Mouse (Mus musculus) MEL (cell line): ENCODE measurements around the gene Nfe2l2. TPM values are rescaled to one million over a fixed set of nuclear protein-coding genes. Genes with fewer than 3 reads are reported as not detected.

Source experiments
- DNase-seq: peaks from one replicate; pipeline ENCODE4 v3.0.0; 2011; ENCODE audit warnings: low read depth, low spot score
- H3K27ac ChIP-seq: 2 replicates; pipeline ENCODE4 v1.5.1; 2012; ENCODE audit warnings: low read depth, mild to moderate bottlenecking, control low read depth, low read length, moderate library complexity; ENCODE audit not compliant: control insufficient read depth
- H3K27me3 ChIP-seq, 2 experiments: fragments of 150-350 bp in 1 of 2; sonication (generic) in 1 of 2; 2 replicates each; pipeline ENCODE4 v1.6.1; 2012; ENCODE audit warnings: low read length in 2 of 2, mild to moderate bottlenecking in 2 of 2, improper control_type of control experiment in 1 of 2, moderate library complexity in 1 of 2; ENCODE audit not compliant: insufficient read depth in 2 of 2, control insufficient read depth in 1 of 2
- H3K36me3 ChIP-seq, 2 experiments: 2 replicates each; pipeline ENCODE4 v1.6.1; 2012 to 2014; ENCODE audit warnings: low read length in 2 of 2, improper control_type of control experiment in 1 of 2, inconsistent platforms in 1 of 2, mild to moderate bottlenecking in 1 of 2; ENCODE audit not compliant: insufficient read depth in 2 of 2, control insufficient read depth in 1 of 2
- H3K4me1 ChIP-seq, 2 experiments: fragments of 150-350 bp in 1 of 2; sonication (generic) in 1 of 2; 2 replicates each; pipeline ENCODE4 v1.6.1; 2012; ENCODE audit warnings: low read length in 2 of 2, improper control_type of control experiment in 1 of 2, mild to moderate bottlenecking in 1 of 2; ENCODE audit not compliant: insufficient read depth in 2 of 2, control insufficient read depth in 1 of 2
- H3K4me3 ChIP-seq, 2 experiments: fragments of 150-350 bp in 1 of 2; sonication (generic) in 1 of 2; 2 replicates each; pipeline ENCODE4 v1.5.1; 2012; ENCODE audit warnings: low read depth in 2 of 2, low read length in 2 of 2, mild to moderate bottlenecking in 2 of 2, moderate library complexity in 2 of 2, control low read depth in 1 of 2, improper control_type of control experiment in 1 of 2; ENCODE audit not compliant: control insufficient read depth in 1 of 2, insufficient read depth in 1 of 2
- H3K79me2 ChIP-seq: 2 replicates; pipeline ENCODE4 v1.6.1; 2012; ENCODE audit warnings: mild to moderate bottlenecking, low read length, moderate library complexity; ENCODE audit not compliant: control insufficient read depth, poor library complexity, insufficient read depth
- H3K9ac ChIP-seq: 2 replicates; pipeline ENCODE4 v1.6.1; 2012; ENCODE audit warnings: low read depth, mild to moderate bottlenecking, control low read depth, low read length, moderate library complexity; ENCODE audit not compliant: control insufficient read depth, poor library complexity, severe bottlenecking
- H3K9me3 ChIP-seq: fragments of 150-350 bp; sonication (generic); replicated peaks from 2 replicates; pipeline ENCODE4 v1.6.1; 2012; ENCODE audit warnings: mild to moderate bottlenecking, low read length, improper control_type of control experiment, moderate library complexity; ENCODE audit not compliant: insufficient read depth
- CHD2 ChIP-seq: IDR thresholded peaks from 2 replicates; pipeline ENCODE4 v1.6.1; 2011; ENCODE audit warnings: low read length, improper control_type of control experiment
- CTCF ChIP-seq, 3 experiments: IDR thresholded peaks in 2 of 3; conservative IDR thresholded peaks in 1 of 3; 2 replicates each; pipeline ENCODE4 v1.5.1; 2011 to 2012; ENCODE audit warnings: low read length in 3 of 3, low read depth in 2 of 3, mild to moderate bottlenecking in 2 of 3, improper control_type of control experiment in 1 of 3, inconsistent platforms in 1 of 3, mixed read lengths in 1 of 3, moderate library complexity in 1 of 3; ENCODE audit not compliant: control insufficient read depth in 1 of 3, insufficient read depth in 1 of 3, poor library complexity in 1 of 3, severe bottlenecking in 1 of 3
- JUND ChIP-seq: IDR thresholded peaks from 2 replicates; pipeline ENCODE4 v1.6.1; 2011; ENCODE audit warnings: low read depth, mild to moderate bottlenecking, improper control_type of control experiment, low read length
- KAT2A ChIP-seq: conservative IDR thresholded peaks from 2 replicates; pipeline ENCODE4 v1.6.1; 2012; ENCODE audit warnings: low read depth, low read length, improper control_type of control experiment, inconsistent platforms
- MAFK ChIP-seq: IDR thresholded peaks from 2 replicates; pipeline ENCODE4 v1.6.1; 2011; ENCODE audit warnings: low read depth, mild to moderate bottlenecking, low read length, improper control_type of control experiment, borderline replicate concordance
- MAZ ChIP-seq: IDR thresholded peaks from 2 replicates; pipeline ENCODE4 v1.6.1; 2012; ENCODE audit warnings: low read depth, mild to moderate bottlenecking, inconsistent platforms, low read length, improper control_type of control experiment
- MEF2A ChIP-seq: IDR thresholded peaks from 2 replicates; pipeline ENCODE4 v1.6.1; 2014; ENCODE audit warnings: low read depth, mild to moderate bottlenecking, inconsistent platforms, low read length, improper control_type of control experiment; ENCODE audit not compliant: poor library complexity, insufficient replicate concordance, severe bottlenecking; ENCODE audit errors: extremely low read depth
- MXI1 ChIP-seq: IDR thresholded peaks from 2 replicates; pipeline ENCODE4 v1.6.1; 2011; ENCODE audit warnings: mild to moderate bottlenecking, low read depth, low read length, improper control_type of control experiment
- MYB ChIP-seq: IDR thresholded peaks from 2 replicates; pipeline ENCODE4 v1.6.1; 2011; ENCODE audit warnings: mild to moderate bottlenecking, low read depth, low read length, improper control_type of control experiment
- MYC ChIP-seq: IDR thresholded peaks from 2 replicates; pipeline ENCODE4 v1.6.1; 2011; ENCODE audit warnings: low read depth, mild to moderate bottlenecking, low read length, improper control_type of control experiment, moderate library complexity
- POLR2A ChIP-seq, 2 experiments: IDR thresholded peaks; 2 replicates each; pipeline ENCODE4 v1.6.1; 2011 to 2012; ENCODE audit warnings: low read length in 2 of 2, mild to moderate bottlenecking in 2 of 2, control low read depth in 1 of 2, improper control_type of control experiment in 1 of 2, low read depth in 1 of 2, moderate library complexity in 1 of 2; ENCODE audit not compliant: control insufficient read depth in 1 of 2, insufficient read depth in 1 of 2, poor library complexity in 1 of 2
- POLR2AphosphoS2 ChIP-seq: IDR thresholded peaks from 2 replicates; pipeline ENCODE4 v1.6.1; 2011; ENCODE audit warnings: low read length, improper control_type of control experiment
- POLR2AphosphoS5 ChIP-seq: IDR thresholded peaks from 2 replicates; pipeline ENCODE4 v1.6.1; 2012; ENCODE audit warnings: low read depth, borderline replicate concordance, mild to moderate bottlenecking, inconsistent platforms, low read length, moderate library complexity, mixed read lengths
- RAD21 ChIP-seq: IDR thresholded peaks from 2 replicates; pipeline ENCODE4 v1.6.1; 2011; ENCODE audit warnings: mild to moderate bottlenecking, low read depth, low read length, improper control_type of control experiment
- RCOR1 ChIP-seq: IDR thresholded peaks from 2 replicates; pipeline ENCODE4 v1.6.1; 2012; ENCODE audit warnings: low read depth, mild to moderate bottlenecking, inconsistent platforms, low read length, improper control_type of control experiment
- SIN3A ChIP-seq: IDR thresholded peaks from 2 replicates; pipeline ENCODE4 v1.6.1; 2012; ENCODE audit warnings: low read length, improper control_type of control experiment, inconsistent platforms
- TAL1 ChIP-seq: IDR thresholded peaks from 2 replicates; pipeline ENCODE4 v1.6.1; 2012; ENCODE audit warnings: mild to moderate bottlenecking, inconsistent platforms, low read length, moderate library complexity, mixed read lengths
- TBP ChIP-seq: IDR thresholded peaks from 2 replicates; pipeline ENCODE4 v1.8.0; 2011; ENCODE audit warnings: low read depth, low read length, improper control_type of control experiment
- UBTF ChIP-seq: IDR thresholded peaks from 2 replicates; pipeline ENCODE4 v1.6.1; 2012; ENCODE audit warnings: low read depth, mild to moderate bottlenecking, inconsistent platforms, low read length, improper control_type of control experiment, moderate library complexity, borderline replicate concordance; ENCODE audit not compliant: insufficient read depth
- USF1 ChIP-seq: IDR thresholded peaks from 2 replicates; pipeline ENCODE4 v1.6.1; 2014; ENCODE audit warnings: low read depth, mild to moderate bottlenecking, inconsistent platforms, low read length, improper control_type of control experiment, moderate library complexity
- ZC3H11A ChIP-seq: IDR thresholded peaks from 2 replicates; pipeline ENCODE4 v1.6.1; 2012; ENCODE audit warnings: low read depth, mild to moderate bottlenecking, inconsistent platforms, low read length, improper control_type of control experiment
- ZNF384 ChIP-seq: IDR thresholded peaks from 2 replicates; pipeline ENCODE4 v1.6.1; 2012; ENCODE audit warnings: low read depth, mild to moderate bottlenecking, inconsistent platforms, low read length, improper control_type of control experiment
- polyA plus RNA-seq, 2 experiments: library from polyadenylated mRNA; stranded (reverse) in 1 of 2; unstranded in 1 of 2; fragments of >175 nt in 1 of 2; fragments of >200 nt in 1 of 2; gene quantifications; 2 replicates each; pipeline versions ENCODE4 v1.2.1 to v1.2.4; 2012; ENCODE audit warnings: low replicate concordance in 2 of 2, low read depth in 1 of 2; ENCODE audit not compliant: insufficient read length in 2 of 2, insufficient read depth in 1 of 2, missing spikeins in 1 of 2
- total RNA-seq: library from RNA; depleted of rRNA; stranded (reverse); fragments of 300-350 nt; gene quantifications from 2 replicates; pipeline ENCODE4 v1.2.3, GENCODE M21; 2012

Nfe2l2 gene
- total and polyA plus RNA-seq, 3 experiments: 42.1 to 59.1 TPM; not detected in 1

DNA sequence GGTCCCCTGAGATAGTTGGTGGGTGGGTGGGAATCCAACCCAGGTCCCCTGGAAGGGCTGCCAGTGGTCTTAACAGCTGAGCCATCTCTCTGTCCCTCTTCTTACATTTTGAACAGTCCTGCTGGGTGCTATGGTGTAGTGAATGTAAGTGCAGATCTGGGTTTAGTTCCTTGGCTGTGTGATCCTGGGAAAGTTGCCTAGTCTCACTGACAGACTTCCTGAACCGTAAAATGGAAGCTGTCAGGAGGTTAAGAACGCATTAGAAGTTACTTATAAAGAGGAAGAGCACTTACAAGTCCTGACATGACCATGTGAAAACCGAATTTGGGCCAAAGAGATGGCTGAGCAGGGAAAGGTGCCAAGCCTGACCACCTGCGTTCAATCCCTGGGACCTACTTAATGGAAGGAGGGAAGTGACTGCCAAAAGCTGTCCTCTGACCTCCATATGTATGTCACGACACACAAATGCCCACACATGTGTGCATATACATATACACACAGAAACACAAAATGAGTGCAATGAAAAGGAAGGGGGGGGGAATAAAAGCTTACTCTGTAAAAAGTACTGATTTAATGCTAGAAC, 20.5 kb upstream of the Nfe2l2 start:
- H3K79me2 ChIP-seq: no peaks in the 10 kb centered on the region
- H3K27me3 ChIP-seq: peaks cover 3 to 4% of the 10 kb centered on the region in 2 experiments; a peak in 3 of 4 replicates
- TF ChIP-seq POLR2AphosphoS2: no peak
- TF ChIP-seq MAFK: no peak
- no peak for TF ChIP-seq ZC3H11A
- no peak for TF ChIP-seq POLR2AphosphoS5
- no peak for TF ChIP-seq ZNF384
- no peak for TF ChIP-seq CTCF (IDR thresholded peaks at IDR 0.05 in 2 of 3, conservative IDR thresholded peaks at IDR 0.05 in 1 of 3; ENCODE audit: control insufficient read depth in 1 of 3, insufficient read depth in 1 of 3, low read depth in 2 of 3, low read length in 3 of 3, poor library complexity in 1 of 3, severe bottlenecking in 1 of 3)
- no peak for TF ChIP-seq RCOR1
- TF ChIP-seq JUND: no peak
- TF ChIP-seq POLR2A (IDR thresholded peaks at IDR 0.05; ENCODE audit: control insufficient read depth in 1 of 2, insufficient read depth in 1 of 2, low read depth in 1 of 2, low read length in 2 of 2, poor library complexity in 1 of 2): no peak
- no peak for TF ChIP-seq TAL1
- no peak for TF ChIP-seq UBTF
- TF ChIP-seq MYC: no peak
- no peak for TF ChIP-seq MXI1
- TF ChIP-seq MYB: no peak
- no peak for TF ChIP-seq TBP
- TF ChIP-seq MEF2A: no peak
- no peak for TF ChIP-seq MAZ
- H3K27ac ChIP-seq: no peak overlapping the region; the same call in 1 of the 2 replicates
- H3K9me3 ChIP-seq: no peaks in the 10 kb centered on the region
- no peak for DNase-seq
- H3K4me3 ChIP-seq: peak overlapping the region in 1 of 2 experiments; percentile 19; a peak in 1 of 4 replicates
- peaks cover 2% of the 10 kb centered on the region in 2 experiments; a peak in 2 of 4 replicates for H3K4me1 ChIP-seq
- H3K9ac ChIP-seq: peak overlapping the region; percentile 22; the same call in 1 of the 2 replicates
- no peaks in the 10 kb centered on the region; a peak in 1 of 4 replicates for H3K36me3 ChIP-seq

DNA sequence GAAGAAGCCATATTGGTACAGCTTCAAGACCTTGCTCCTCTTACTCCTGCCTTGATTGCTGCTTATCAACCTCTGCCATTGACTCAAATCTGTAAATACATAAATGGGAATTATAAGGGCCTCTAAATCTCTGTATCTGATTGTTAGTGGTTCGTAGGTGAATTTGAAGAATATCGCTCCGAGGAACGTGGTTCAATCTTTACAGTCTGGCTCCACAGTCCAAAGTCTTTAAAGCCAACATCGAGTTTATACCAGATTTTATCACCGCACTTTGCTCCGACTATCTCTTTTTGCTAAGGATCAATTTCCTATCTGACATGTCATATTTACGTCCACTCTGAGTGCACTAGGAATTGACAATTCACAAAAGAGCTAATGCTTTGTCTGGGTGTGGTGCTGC, 19.0 kb upstream of the Nfe2l2 start:
- TF ChIP-seq KAT2A (no peak), USF1 (no peak), CHD2 (no peak), RAD21 (no peak), POLR2A (IDR thresholded peaks at IDR 0.05; ENCODE audit: control insufficient read depth in 1 of 2, insufficient read depth in 1 of 2, low read depth in 1 of 2, low read length in 2 of 2, poor library complexity in 1 of 2) (no peak), SIN3A (no peak)
- DNase-seq: no peak
- H3K36me3 ChIP-seq: no peaks in the 10 kb centered on the region; a peak in 1 of 4 replicates
- no peak overlapping the region for H3K9ac ChIP-seq
- no peaks in the 10 kb centered on the region for H3K79me2 ChIP-seq
- H3K4me1 ChIP-seq: peaks cover 2% of the 10 kb centered on the region in 2 experiments; a peak in 2 of 4 replicates
- H3K4me3 ChIP-seq: no peak overlapping the region
- peaks cover 3 to 7% of the 10 kb centered on the region in 2 experiments for H3K27me3 ChIP-seq
- no peak overlapping the region for H3K27ac ChIP-seq
- no peaks in the 10 kb centered on the region for H3K9me3 ChIP-seq
